Comparison of ENCODE assay signal across 28 mouse cellular contexts in the genomic region with DNA sequence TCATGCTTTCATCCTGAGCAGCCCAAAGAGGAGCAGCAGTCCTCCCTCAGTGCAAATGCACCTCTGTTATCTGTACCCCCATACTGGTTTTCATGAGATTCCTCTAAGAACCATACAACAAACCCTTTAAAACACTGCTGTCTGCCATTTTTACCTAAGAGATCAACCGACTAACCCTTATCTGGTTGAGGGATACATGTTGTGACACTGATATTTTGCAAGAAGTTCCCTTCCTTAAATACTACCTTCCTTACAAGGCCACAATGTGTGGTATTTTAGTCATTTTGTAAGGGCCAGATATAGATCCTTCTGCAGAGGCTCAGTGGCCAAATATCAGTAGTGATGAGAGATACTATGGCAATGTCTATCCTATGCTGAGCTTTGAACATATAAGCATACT.
DNase-seq lines count a peak whose midpoint lies in the region; ATAC-seq and TF ChIP-seq lines count a peak whose summit lies in the region.
"Had no signal": no experiment of that assay in that cellular context is flagged by ENCODE, and none has a peak within 500 bp of the region (broad histone marks: within the 10 kb centered on the region; RNA-seq: fewer than 3 reads in every experiment).

No protein-coding gene starts in this region.

- no peak overlapping the region for H3K4me3 ChIP-seq in MEL (ENCODE audit: control insufficient read depth in 1 of 2, insufficient read depth in 1 of 2, low read depth in 2 of 2, low read length in 2 of 2)
- H3K4me3 ChIP-seq: embryonic facial prominence, embryonic 13.5 days; embryonic facial prominence, embryonic 15.5 days; erythroblast, embryonic 14.5 days; forebrain, embryonic 10.5 days; forebrain, embryonic 12.5 days had no signal

- H3K4me1 ChIP-seq in MEL (ENCODE audit: control insufficient read depth in 1 of 2, insufficient read depth in 2 of 2, low read length in 2 of 2): peaks cover 0 to 2% of the 10 kb centered on the region in 2 experiments; a peak in 1 of 4 replicates

- peaks cover 0 to 4% of the 10 kb centered on the region in 2 experiments; a peak in 2 of 4 replicates for H3K36me3 ChIP-seq in MEL (ENCODE audit: control insufficient read depth in 1 of 2, insufficient read depth in 2 of 2, low read length in 2 of 2)
- H3K36me3 ChIP-seq: embryonic facial prominence, embryonic 13.5 days; embryonic facial prominence, embryonic 15.5 days; forebrain, embryonic 10.5 days; forebrain, embryonic 12.5 days; G1E had no signal

- H3K9ac ChIP-seq in MEL (ENCODE audit: control insufficient read depth, low read depth, low read length, poor library complexity, severe bottlenecking): no peak overlapping the region
- H3K9ac ChIP-seq: embryonic facial prominence, embryonic 13.5 days; embryonic facial prominence, embryonic 15.5 days; forebrain, embryonic 12.5 days had no signal

- no peak overlapping the region for H3K27ac ChIP-seq in MEL (ENCODE audit: control insufficient read depth, low read depth, low read length)
- H3K27ac ChIP-seq: embryonic facial prominence, embryonic 13.5 days; embryonic facial prominence, embryonic 15.5 days; forebrain, embryonic 10.5 days; forebrain, embryonic 12.5 days had no signal

- TF ChIP-seq POLR2A in MEL (IDR thresholded peaks at IDR 0.05; ENCODE audit: control insufficient read depth in 1 of 2, insufficient read depth in 1 of 2, low read depth in 1 of 2, low read length in 2 of 2, poor library complexity in 1 of 2): no peak

- TF ChIP-seq RAD21 in MEL (IDR thresholded peaks at IDR 0.05; ENCODE audit: low read depth, low read length): no peak

- ATAC-seq in granulocyte monocyte progenitor cell, adult 5-6 weeks (replicated peaks; ENCODE audit: poor library complexity, severe bottlenecking): peak; percentile 64
- peak; percentile 68 for ATAC-seq in megakaryocyte progenitor cell, adult 5-6 weeks (replicated peaks; ENCODE audit: poor library complexity)
- ATAC-seq: CD4-positive, CD25-positive, alpha-beta regulatory T cell, adult 4 months; forebrain, embryonic 14.5 days; forebrain, embryonic 16.5 days had no signal

- peak; percentile 51 for DNase-seq in MEL (ENCODE audit: low read depth, low spot score)
- DNase-seq in c-Kit-positive CD71-positive TER-119-positive erythroid progenitor cells, embryonic 14.5 days (ENCODE audit: low spot score): no peak
- no peak for DNase-seq in ovary, postnatal 14 days (ENCODE audit: low spot score)
- no peak for DNase-seq in ovary, adult 18-20 months (ENCODE audit: low spot score)
- no peak for DNase-seq in adrenal gland, postnatal 14 days
- DNase-seq: adrenal gland, adult 2 months; adrenal gland, postnatal 10 days; adrenal gland, postnatal 36 days; B cell, adult 2 months; cerebellum, adult 11 months; cerebellum, adult 18-20 months; cerebellum, adult 8-10 months; cerebellum, adult 9-11 months; cerebellum, postnatal 14 days; cerebellum, postnatal 36 days; embryo, embryonic 11 days had no signal

- no peaks in the 10 kb centered on the region for H3K9me3 ChIP-seq in MEL (replicated peaks; ENCODE audit: insufficient read depth, low read length)
- H3K9me3 ChIP-seq: embryonic facial prominence, embryonic 13.5 days; embryonic facial prominence, embryonic 15.5 days; forebrain, embryonic 10.5 days; forebrain, embryonic 12.5 days; G1E had no signal

- no peak for TF ChIP-seq CTCF in MEL (IDR thresholded peaks at IDR 0.05 in 2 of 3, conservative IDR thresholded peaks at IDR 0.05 in 1 of 3; ENCODE audit: control insufficient read depth in 1 of 3, insufficient read depth in 1 of 3, low read depth in 2 of 3, low read length in 3 of 3, poor library complexity in 1 of 3, severe bottlenecking in 1 of 3)

- H3K27me3 ChIP-seq in MEL (ENCODE audit: control insufficient read depth in 1 of 2, insufficient read depth in 2 of 2, low read length in 2 of 2): no peaks in the 10 kb centered on the region
- H3K27me3 ChIP-seq: CH12.LX; embryonic facial prominence, embryonic 13.5 days; embryonic facial prominence, embryonic 15.5 days; forebrain, embryonic 12.5 days had no signal

- peak; percentile 53 to 59 for TF ChIP-seq EP300 in MEL (IDR thresholded peaks at IDR 0.05; ENCODE audit: low read depth in 1 of 2, low read length in 2 of 2)

- 0 out of 2 replicates have a peak, but pooled peaks cover 2% of the 10 kb centered on the region for H3K79me2 ChIP-seq in MEL (ENCODE audit: control insufficient read depth, insufficient read depth, low read length, poor library complexity)

TF ChIP-seq in MEL, 35 proteins besides CTCF, POLR2A, EP300 and RAD21:
- TF ChIP-seq ZMIZ1 (IDR thresholded peaks at IDR 0.05; ENCODE audit: low read depth, low read length) (no peak), MAFK (IDR thresholded peaks at IDR 0.05; ENCODE audit: borderline replicate concordance, low read depth, low read length) (no peak), ZC3H11A (IDR thresholded peaks at IDR 0.05; ENCODE audit: low read depth, low read length) (no peak), JUND (IDR thresholded peaks at IDR 0.05; ENCODE audit: low read depth, low read length) (no peak), TCF12 (IDR thresholded peaks at IDR 0.05; ENCODE audit: low read depth, low read length) (0 out of 2 replicates have a peak, but pooled peaks have one; percentile 52), GATA1 (IDR thresholded peaks at IDR 0.05; ENCODE audit: low read depth, low read length) (no peak; the same call in 1 of the 2 replicates), RCOR1 (IDR thresholded peaks at IDR 0.05; ENCODE audit: low read depth, low read length) (peak; percentile 59; the same call in 1 of the 2 replicates), MYB (IDR thresholded peaks at IDR 0.05; ENCODE audit: low read depth, low read length) (0 out of 2 replicates have a peak, but pooled peaks have one; percentile 12), ZKSCAN1 (IDR thresholded peaks at IDR 0.05; ENCODE audit: low read depth, low read length) (no peak), CHD2 (IDR thresholded peaks at IDR 0.05; ENCODE audit: low read length) (no peak), BHLHE40 (IDR thresholded peaks at IDR 0.05; ENCODE audit: borderline replicate concordance, low read depth, low read length) (peak; percentile 19; the same call in 1 of the 2 replicates), MEF2A (IDR thresholded peaks at IDR 0.05; ENCODE audit: extremely low read depth, insufficient replicate concordance, low read depth, low read length, poor library complexity, severe bottlenecking) (peak; percentile 30; the same call in 1 of the 2 replicates), MAX (IDR thresholded peaks at IDR 0.05; ENCODE audit: low read length) (no peak), HCFC1 (IDR thresholded peaks at IDR 0.05; ENCODE audit: low read depth, low read length) (no peak), UBTF (IDR thresholded peaks at IDR 0.05; ENCODE audit: borderline replicate concordance, insufficient read depth, low read depth, low read length) (no peak), NRF1 (IDR thresholded peaks at IDR 0.05; ENCODE audit: insufficient read depth, low read depth, low read length, poor library complexity, severe bottlenecking) (no peak), POLR2AphosphoS5 (IDR thresholded peaks at IDR 0.05; ENCODE audit: borderline replicate concordance, low read depth, low read length) (no peak), NELFE (IDR thresholded peaks at IDR 0.05; ENCODE audit: low read depth, low read length) (no peak), MYC (IDR thresholded peaks at IDR 0.05; ENCODE audit: low read depth, low read length) (no peak), ETS1 (IDR thresholded peaks at IDR 0.05; ENCODE audit: low read depth, low read length) (peak; percentile 37; the same call in 1 of the 2 replicates)
